Comparison of ENCODE assay signal across 23 mouse cellular contexts in genomic region chr17:27541984-27542383, GRCm38 (mm10). TPM values are rescaled to one million over a fixed set of nuclear protein-coding genes. Genes with fewer than 3 reads are reported as not detected.
DNase-seq lines count a peak whose midpoint lies in the region; ATAC-seq lines count a peak whose summit lies in the region.
"Had no signal": no experiment of that assay in that cellular context is flagged by ENCODE, and none has a peak within 500 bp of the region (broad histone marks: within the 10 kb centered on the region; RNA-seq: fewer than 3 reads in every experiment).

No protein-coding gene starts in this region.

- no peak overlapping the region for H3K4me3 ChIP-seq in hindbrain, embryonic 10.5 days
- no peak overlapping the region for H3K4me3 ChIP-seq in hindbrain, embryonic 14.5 days (replicated peaks; ENCODE audit: low read length)
- H3K4me3 ChIP-seq in lung, embryonic 16.5 days (ENCODE audit: low read length) = no peak overlapping the region
- H3K4me3 ChIP-seq: embryonic facial prominence, embryonic 13.5 days; embryonic facial prominence, embryonic 15.5 days; erythroblast, embryonic 14.5 days; forebrain, embryonic 13.5 days; forebrain, embryonic 15.5 days had no signal

- H3K9me3 ChIP-seq in hindbrain, embryonic 10.5 days = no peaks in the 10 kb centered on the region
- H3K9me3 ChIP-seq in hindbrain, embryonic 14.5 days (ENCODE audit: control insufficient read depth, low read length) = no peaks in the 10 kb centered on the region
- H3K9me3 ChIP-seq in lung, embryonic 16.5 days (ENCODE audit: control insufficient read depth, low read length) = no peaks in the 10 kb centered on the region
- H3K9me3 ChIP-seq: embryonic facial prominence, embryonic 13.5 days; embryonic facial prominence, embryonic 15.5 days; forebrain, embryonic 13.5 days; forebrain, embryonic 15.5 days; G1E had no signal

- no peak overlapping the region for H3K9ac ChIP-seq in hindbrain, embryonic 14.5 days
- peak overlapping the region; percentile 28; the same call in 1 of the 2 replicates for H3K9ac ChIP-seq in lung, embryonic 16.5 days (ENCODE audit: low read length)
- H3K9ac ChIP-seq: embryonic facial prominence, embryonic 13.5 days; embryonic facial prominence, embryonic 15.5 days; forebrain, embryonic 13.5 days; forebrain, embryonic 15.5 days had no signal

- DNase-seq in cerebellum, adult 9-11 months = peak; percentile 53
- no peak for DNase-seq in cerebellum, adult 9-10 months
- DNase-seq in hindbrain, embryonic 10.5 days (ENCODE audit: low spot score) = no peak
- DNase-seq in hindbrain, embryonic 14.5 days (ENCODE audit: low spot score) = no peak
- no peak for DNase-seq in lung, postnatal 25 days (ENCODE audit: low spot score)
- DNase-seq in gastrocnemius, adult 18-20 months (ENCODE audit: low spot score) = no peak
- DNase-seq: adrenal gland, adult 8-10 months; adrenal gland, postnatal 14 days; adrenal gland, postnatal 36 days; B cell, adult 2 months; cerebellum, adult 11-12 months; cerebellum, adult 2 months had no signal

- H3K4me1 ChIP-seq in hindbrain, embryonic 10.5 days (replicated peaks) = peaks cover 22% of the 10 kb centered on the region
- H3K4me1 ChIP-seq in hindbrain, embryonic 14.5 days (replicated peaks; ENCODE audit: control insufficient read depth, insufficient read depth, low read length) = no peaks in the 10 kb centered on the region
- H3K4me1 ChIP-seq in lung, embryonic 16.5 days (replicated peaks; ENCODE audit: control insufficient read depth, insufficient read depth, low read length) = no peaks in the 10 kb centered on the region
- H3K4me1 ChIP-seq: embryonic facial prominence, embryonic 15.5 days; forebrain, embryonic 13.5 days; forebrain, embryonic 15.5 days had no signal

- H3K4me2 ChIP-seq in hindbrain, embryonic 14.5 days (replicated peaks) = no peak overlapping the region
- H3K4me2 ChIP-seq in lung, embryonic 16.5 days (ENCODE audit: low read depth, low read length) = no peak overlapping the region
- H3K4me2 ChIP-seq: embryonic facial prominence, embryonic 13.5 days; embryonic facial prominence, embryonic 15.5 days; forebrain, embryonic 13.5 days; forebrain, embryonic 15.5 days had no signal

- H3K36me3 ChIP-seq in hindbrain, embryonic 10.5 days = no peaks in the 10 kb centered on the region
- H3K36me3 ChIP-seq in hindbrain, embryonic 14.5 days (replicated peaks; ENCODE audit: control insufficient read depth, insufficient read depth) = no peaks in the 10 kb centered on the region
- H3K36me3 ChIP-seq in lung, embryonic 16.5 days (ENCODE audit: control insufficient read depth, insufficient read depth, low read length) = no peaks in the 10 kb centered on the region
- H3K36me3 ChIP-seq: embryonic facial prominence, embryonic 13.5 days; embryonic facial prominence, embryonic 15.5 days; forebrain, embryonic 15.5 days; G1E had no signal

- WGBS in hindbrain, embryonic 10.5 days = 74% methylated on average over 3 of the region's 3 CpGs
- 75% methylated on average over 3 of the region's 3 CpGs for WGBS in hindbrain, embryonic 14.5 days
- WGBS in lung, embryonic 16.5 days = 74% methylated on average over 3 of the region's 3 CpGs

- H3K27ac ChIP-seq in hindbrain, embryonic 10.5 days = peak overlapping the region; percentile 31; the same call in 1 of the 2 replicates
- H3K27ac ChIP-seq in hindbrain, embryonic 14.5 days = no peak overlapping the region
- H3K27ac ChIP-seq in lung, embryonic 16.5 days (ENCODE audit: low read length) = no peak overlapping the region
- H3K27ac ChIP-seq: embryonic facial prominence, embryonic 13.5 days; embryonic facial prominence, embryonic 15.5 days; forebrain, embryonic 13.5 days; forebrain, embryonic 15.5 days had no signal

- ATAC-seq in hindbrain, embryonic 14.5 days (ENCODE audit: low FRiP score) = no peak
- no peak for ATAC-seq in lung, embryonic 16.5 days (ENCODE audit: low read depth)
- ATAC-seq: activated CD4-positive, CD25-positive, alpha-beta regulatory T cell, adult 4 months; CD4-positive, CD25-positive, alpha-beta regulatory T cell, adult 4 months; forebrain, embryonic 13.5 days; forebrain, embryonic 15.5 days; Patski had no signal

- peaks cover 10% of the 10 kb centered on the region for H3K27me3 ChIP-seq in hindbrain, embryonic 10.5 days (ENCODE audit: insufficient read depth, poor library complexity, severe bottlenecking)
- H3K27me3 ChIP-seq in hindbrain, embryonic 14.5 days (ENCODE audit: control insufficient read depth, insufficient read depth, low read length) = no peaks in the 10 kb centered on the region
- H3K27me3 ChIP-seq in lung, embryonic 16.5 days (ENCODE audit: control insufficient read depth, insufficient read depth, low read depth, low read length) = no peaks in the 10 kb centered on the region
- H3K27me3 ChIP-seq: embryonic facial prominence, embryonic 13.5 days; embryonic facial prominence, embryonic 15.5 days; forebrain, embryonic 13.5 days; forebrain, embryonic 15.5 days; Patski had no signal

RNA-seq across cellular contexts. Expression of gene Hmga1, which starts 14.3 kb away (rescaled TPM):
- polyA plus RNA-seq in hindbrain, embryonic 10.5 days (2016; fragmentation: Nextera tagmentation; extraction: Ambion mirVana) = 541 and 748 TPM in 2 replicates
- polyA plus RNA-seq in hindbrain, embryonic 14.5 days (2014; fragmentation: Nextera tagmentation; extraction: Ambion mirVana) = 136 and 148 TPM in 2 replicates
- 195 and 215 TPM in 2 replicates for polyA plus RNA-seq in lung, embryonic 16.5 days (2015; fragmentation: Nextera tagmentation; extraction: Ambion mirVana)
- 10 to 100 TPM; 31.9 to 32.7 TPM for total RNA-seq in gastrocnemius, adult 18-20 months (2021)

RNA-seq across cellular contexts. Expression of gene Grm4, which starts 20.8 kb away (rescaled TPM):
- polyA plus RNA-seq in hindbrain, embryonic 10.5 days (2016; fragmentation: Nextera tagmentation; extraction: Ambion mirVana) = 2.2 and 4.2 TPM in 2 replicates
- 9.0 and 10.1 TPM in 2 replicates for polyA plus RNA-seq in hindbrain, embryonic 14.5 days (2014; fragmentation: Nextera tagmentation; extraction: Ambion mirVana)
- polyA plus RNA-seq in lung, embryonic 16.5 days (2015; fragmentation: Nextera tagmentation; extraction: Ambion mirVana) = 0.13 and 0.24 TPM in 2 replicates
- total RNA-seq in gastrocnemius, adult 18-20 months (2021) = under 1 TPM in 1 of 2 experiments, not detected in 1; 0.07 TPM
- total RNA-seq: CH12.LX had no signal
- polyA plus RNA-seq: CD4-positive, CD25-positive, alpha-beta regulatory T cell, adult 4 months; erythroblast, embryonic 14.5 days; G1E had no signal

RNA-seq across cellular contexts. Expression of gene AI413582, which starts 23.6 kb away (rescaled TPM):
- 19.1 and 23.9 TPM in 2 replicates for polyA plus RNA-seq in hindbrain, embryonic 10.5 days (2016; fragmentation: Nextera tagmentation; extraction: Ambion mirVana)
- 68.0 and 76.5 TPM in 2 replicates for polyA plus RNA-seq in hindbrain, embryonic 14.5 days (2014; fragmentation: Nextera tagmentation; extraction: Ambion mirVana)
- 17.6 and 19.1 TPM in 2 replicates for polyA plus RNA-seq in lung, embryonic 16.5 days (2015; fragmentation: Nextera tagmentation; extraction: Ambion mirVana)
- total RNA-seq in gastrocnemius, adult 18-20 months (2021) = 1 to 10 TPM; 2.8 to 4.0 TPM
